ENCODE assay signal across 16 mouse cellular contexts in the genomic region with DNA sequence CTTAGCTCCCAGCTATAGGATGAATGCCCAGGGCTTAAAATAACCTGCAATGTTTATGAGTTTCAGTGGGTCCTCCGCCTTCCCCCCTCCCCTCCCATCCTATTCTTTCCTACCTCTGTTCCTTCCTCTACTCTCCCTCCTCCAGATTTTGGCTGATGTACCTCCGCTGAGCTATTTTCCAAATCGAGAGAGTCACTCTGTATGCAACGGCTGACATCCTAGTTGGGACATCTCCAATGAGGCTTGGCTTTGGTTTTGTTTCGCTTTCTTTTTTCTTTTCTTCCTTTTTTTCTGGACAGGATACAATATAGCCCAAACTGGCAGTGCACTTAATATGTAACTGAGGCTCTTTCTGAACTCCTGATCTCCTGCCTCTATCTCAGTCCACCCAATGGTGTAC.
DNase-seq lines count a peak whose midpoint lies in the region; ATAC-seq and TF ChIP-seq lines count a peak whose summit lies in the region.
"Had no signal": no experiment of that assay in that cellular context is flagged by ENCODE, and none has a peak within 500 bp of the region (broad histone marks: within the 10 kb centered on the region; RNA-seq: fewer than 3 reads in every experiment).

No protein-coding gene starts in this region.

- H3K9me3 ChIP-seq in hindbrain, postnatal 0 days (ENCODE audit: low read length), result no peaks in the 10 kb centered on the region
- no peaks in the 10 kb centered on the region for H3K9me3 ChIP-seq in hindbrain, embryonic 12.5 days (replicated peaks)
- H3K9me3 ChIP-seq: embryonic facial prominence, embryonic 13.5 days; G1E; heart, embryonic 10.5 days; limb, embryonic 15.5 days; midbrain, embryonic 10.5 days had no signal

- 52% methylated on average over 5 of the region's 5 CpGs for WGBS in hindbrain, postnatal 0 days
- WGBS in hindbrain, embryonic 12.5 days, result 83% methylated on average over 5 of the region's 5 CpGs

- no peak for TF ChIP-seq CTCF in hindbrain, postnatal 0 days (IDR thresholded peaks at IDR 0.05; ENCODE audit: low read depth)
- TF ChIP-seq CTCF in brain, embryonic 14.5 days (IDR thresholded peaks at IDR 0.05; ENCODE audit: borderline replicate concordance, extremely low read depth, insufficient read depth, insufficient read length), result no peak

- H3K4me3 ChIP-seq in hindbrain, postnatal 0 days (ENCODE audit: low read length), result no peak overlapping the region
- no peak overlapping the region for H3K4me3 ChIP-seq in hindbrain, embryonic 12.5 days
- H3K4me3 ChIP-seq: embryonic facial prominence, embryonic 13.5 days; heart, embryonic 10.5 days; limb, embryonic 15.5 days; midbrain, embryonic 10.5 days had no signal

- no peak for TF ChIP-seq POLR2A in brain, embryonic 14.5 days (IDR thresholded peaks at IDR 0.05; ENCODE audit: borderline replicate concordance, extremely low read depth, insufficient read depth, insufficient read length, poor library complexity, severe bottlenecking)

- peak overlapping the region; percentile 57; the same call in 1 of the 2 replicates for H3K27ac ChIP-seq in hindbrain, postnatal 0 days
- H3K27ac ChIP-seq in hindbrain, embryonic 12.5 days, result no peak overlapping the region
- H3K27ac ChIP-seq: embryonic facial prominence, embryonic 13.5 days; heart, embryonic 10.5 days; limb, embryonic 15.5 days had no signal

- peaks cover 13% of the 10 kb centered on the region; the same call in 1 of the 2 replicates for H3K4me1 ChIP-seq in hindbrain, postnatal 0 days (ENCODE audit: insufficient read depth, low read length)
- H3K4me1 ChIP-seq in hindbrain, embryonic 12.5 days, result peaks cover 10% of the 10 kb centered on the region
- H3K4me1 ChIP-seq: embryonic facial prominence, embryonic 13.5 days had no signal

- no peaks in the 10 kb centered on the region for H3K27me3 ChIP-seq in hindbrain, postnatal 0 days (ENCODE audit: insufficient read depth, low read length)
- H3K27me3 ChIP-seq in hindbrain, embryonic 12.5 days, result no peaks in the 10 kb centered on the region
- H3K27me3 ChIP-seq: embryonic facial prominence, embryonic 13.5 days; limb, embryonic 15.5 days had no signal

- no peak overlapping the region for H3K9ac ChIP-seq in hindbrain, postnatal 0 days (replicated peaks; ENCODE audit: low read length)
- no peak overlapping the region for H3K9ac ChIP-seq in hindbrain, embryonic 12.5 days
- H3K9ac ChIP-seq: embryonic facial prominence, embryonic 13.5 days; limb, embryonic 15.5 days had no signal

- ATAC-seq in hindbrain, postnatal 0 days, result peak; percentile 36; the same call in 1 of the 2 replicates
- ATAC-seq in hindbrain, embryonic 12.5 days (ENCODE audit: low FRiP score), result no peak
- peak; percentile 68 for ATAC-seq in megakaryocyte progenitor cell, adult 5-6 weeks (replicated peaks; ENCODE audit: poor library complexity)
- ATAC-seq: intestine, embryonic 16.5 days had no signal

- DNase-seq in hindbrain, postnatal 0 days (ENCODE audit: low spot score), result peak; percentile 56
- peak; percentile 30 for DNase-seq in right cerebral cortex, adult 18-20 months
- no peak for DNase-seq in right cerebral cortex, postnatal 14 days
- peak; percentile 35 for DNase-seq in brain, embryonic 14.5 days (ENCODE audit: low read depth)
- DNase-seq in thymus, postnatal 10 days (ENCODE audit: low spot score in 2 of 2), result no peak
- DNase-seq: adrenal gland, postnatal 14 days; cerebellum, adult 11 months; thymus, adult 2 months had no signal

- no peak overlapping the region for H3K4me2 ChIP-seq in hindbrain, postnatal 0 days (ENCODE audit: low read depth, low read length)
- H3K4me2 ChIP-seq in hindbrain, embryonic 12.5 days (replicated peaks), result no peak overlapping the region
- H3K4me2 ChIP-seq: embryonic facial prominence, embryonic 13.5 days; limb, embryonic 15.5 days had no signal

- no peaks in the 10 kb centered on the region for H3K36me3 ChIP-seq in hindbrain, postnatal 0 days (ENCODE audit: insufficient read depth, low read length)
- no peaks in the 10 kb centered on the region for H3K36me3 ChIP-seq in hindbrain, embryonic 12.5 days
- H3K36me3 ChIP-seq: embryonic facial prominence, embryonic 13.5 days; G1E; heart, embryonic 10.5 days; limb, embryonic 15.5 days; midbrain, embryonic 10.5 days had no signal

Comparison
In these comparisons a context has a peak if more than half of its experiments do, and no peak if none do; other contexts are left out.
1. DNase-seq: peak in hindbrain, postnatal 0 days (single experiment), right cerebral cortex, adult 18-20 months (single experiment) and brain, embryonic 14.5 days (single experiment); none in right cerebral cortex, postnatal 14 days (single experiment) and thymus, postnatal 10 days (0 of 2).